Mouse (Mus musculus): ENCODE measurements around the gene Top2b. TPM values are rescaled to one million over a fixed set of nuclear protein-coding genes. Genes with fewer than 3 reads are reported as not detected.

Gene Top2b
- polyA plus RNA-seq, 1 experiment = 14.9 TPM

GRCm38 (mm10) chr14:16365362-16366173 lies 589 bp downstream of the Top2b start:
- Histone ChIP-seq H3K27me3 (ENCODE audit: control insufficient read depth, insufficient read depth, insufficient read length) (no peaks in the 10 kb centered on the region), H3ac (ENCODE audit: control insufficient read depth, insufficient read length) (peak overlapping the region; percentile 73), H3K4me3 (peak overlapping the region; percentile 89), H3K36me3 (ENCODE audit: control insufficient read depth, insufficient read depth) (no peaks in the 10 kb centered on the region), H3K79me2 (ENCODE audit: control insufficient read depth, insufficient read depth) (peaks cover 49% of the 10 kb centered on the region), H3K4me2 (ENCODE audit: low read depth) (peak overlapping the region; percentile 88)
- peak in 1 of 3 experiments; percentile 35 for TF ChIP-seq MYOD1 (IDR thresholded peaks at IDR 0.05; ENCODE audit: control insufficient read depth in 1 of 3, insufficient read length in 2 of 3, low read depth in 2 of 3)
- TF ChIP-seq POLR2A (IDR thresholded peaks at IDR 0.05; ENCODE audit: insufficient read length, low read depth) = peak; percentile 38
- TF ChIP-seq E2F4 (IDR thresholded peaks at IDR 0.05; ENCODE audit: insufficient read depth) = no peak
- TF ChIP-seq USF1 (IDR thresholded peaks at IDR 0.05; ENCODE audit: low read depth) = no peak
- no peak for TF ChIP-seq SRF (IDR thresholded peaks at IDR 0.05; ENCODE audit: control insufficient read depth, insufficient read length, low read depth)
- TF ChIP-seq POLR2AphosphoS2 (IDR thresholded peaks at IDR 0.05; ENCODE audit: insufficient read length, low read depth) = peak; percentile 6
- no peak for TF ChIP-seq TCF3 (IDR thresholded peaks at IDR 0.05; ENCODE audit: insufficient read length, low read depth)

- peak overlapping the region; percentile 73 for H3ac ChIP-seq (ENCODE audit: control insufficient read depth, insufficient read length)
- TF ChIP-seq USF1 (IDR thresholded peaks at IDR 0.05; ENCODE audit: low read depth) (no peak), CEBPB (IDR thresholded peaks at IDR 0.05; ENCODE audit: insufficient read depth, poor library complexity, severe bottlenecking) (no peak), POLR2AphosphoS2 (IDR thresholded peaks at IDR 0.05; ENCODE audit: insufficient read length, low read depth) (no peak), MAX (IDR thresholded peaks at IDR 0.05; ENCODE audit: low read depth) (no peak), SRF (IDR thresholded peaks at IDR 0.05; ENCODE audit: control insufficient read depth, insufficient read length, low read depth) (no peak), TCF3 (IDR thresholded peaks at IDR 0.05; ENCODE audit: insufficient read length, low read depth) (no peak), REST (IDR thresholded peaks at IDR 0.05; ENCODE audit: insufficient read depth, insufficient read length) (no peak), POLR2A (IDR thresholded peaks at IDR 0.05; ENCODE audit: insufficient read length, low read depth) (no peak), MYOG (IDR thresholded peaks at IDR 0.05; ENCODE audit: control insufficient read depth in 1 of 3, insufficient read depth in 1 of 3, insufficient read length in 2 of 3, low read depth in 2 of 3) (no peak), MYOD1 (IDR thresholded peaks at IDR 0.05; ENCODE audit: control insufficient read depth in 1 of 3, insufficient read length in 2 of 3, low read depth in 2 of 3) (no peak), E2F4 (IDR thresholded peaks at IDR 0.05; ENCODE audit: insufficient read depth) (no peak), TCF12 (IDR thresholded peaks at IDR 0.05; ENCODE audit: insufficient read depth, poor library complexity, severe bottlenecking) (no peak)
- no peaks in the 10 kb centered on the region for H3K27me3 ChIP-seq (ENCODE audit: control insufficient read depth, insufficient read depth, insufficient read length)
- H3K4me3 ChIP-seq = peak overlapping the region; percentile 89
- no peaks in the 10 kb centered on the region for H3K36me3 ChIP-seq (ENCODE audit: control insufficient read depth, insufficient read depth)
- H3K79me2 ChIP-seq (ENCODE audit: control insufficient read depth, insufficient read depth) = peaks cover 57% of the 10 kb centered on the region
- peak overlapping the region; percentile 88 for H3K4me2 ChIP-seq (ENCODE audit: low read depth)
Observed at GRCm38 (mm10) chr14:16366174-16366889, 1.4 kb downstream of the Top2b start.

DNA sequence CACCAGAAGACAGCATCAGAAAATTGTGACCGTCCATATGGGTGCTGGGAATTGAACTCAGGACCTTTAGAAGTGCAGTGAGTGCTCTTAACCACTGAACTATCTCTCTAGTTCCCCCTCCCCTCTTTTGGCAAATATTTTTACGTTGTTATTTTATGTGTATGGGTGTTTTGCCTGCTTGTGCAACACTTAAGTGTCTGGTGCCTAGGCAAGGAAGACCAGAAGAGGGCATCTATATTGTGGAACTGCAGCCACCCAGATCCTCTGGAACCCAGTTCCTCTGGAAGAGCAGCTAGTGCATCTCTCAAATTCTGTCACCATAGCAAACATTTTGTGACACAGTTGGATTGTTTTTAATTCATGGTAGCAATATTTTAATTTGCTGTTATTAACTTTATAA lies 2.0 kb downstream of the Top2b start:
- peaks cover 62% of the 10 kb centered on the region for H3K79me2 ChIP-seq (ENCODE audit: control insufficient read depth, insufficient read depth)
- H3K4me2 ChIP-seq (ENCODE audit: low read depth) = peak overlapping the region; percentile 88
- no peak overlapping the region for H3ac ChIP-seq (ENCODE audit: control insufficient read depth, insufficient read length)
- no peaks in the 10 kb centered on the region for H3K36me3 ChIP-seq (ENCODE audit: control insufficient read depth, insufficient read depth)
- H3K27me3 ChIP-seq (ENCODE audit: control insufficient read depth, insufficient read depth, insufficient read length) = no peaks in the 10 kb centered on the region
- TF ChIP-seq E2F4 (IDR thresholded peaks at IDR 0.05; ENCODE audit: insufficient read depth) = no peak
- no peak for TF ChIP-seq SRF (IDR thresholded peaks at IDR 0.05; ENCODE audit: control insufficient read depth, insufficient read length, low read depth)
- TF ChIP-seq USF1 (IDR thresholded peaks at IDR 0.05; ENCODE audit: low read depth) = no peak
- TF ChIP-seq CEBPB (IDR thresholded peaks at IDR 0.05; ENCODE audit: insufficient read depth, poor library complexity, severe bottlenecking) = no peak
- no peak for TF ChIP-seq POLR2AphosphoS2 (IDR thresholded peaks at IDR 0.05; ENCODE audit: insufficient read length, low read depth)
- no peak for TF ChIP-seq REST (IDR thresholded peaks at IDR 0.05; ENCODE audit: insufficient read depth, insufficient read length)
- TF ChIP-seq TCF3 (IDR thresholded peaks at IDR 0.05; ENCODE audit: insufficient read length, low read depth) = no peak
- TF ChIP-seq MYOG (IDR thresholded peaks at IDR 0.05; ENCODE audit: control insufficient read depth in 1 of 3, insufficient read depth in 1 of 3, insufficient read length in 2 of 3, low read depth in 2 of 3) = no peak
- no peak for TF ChIP-seq MAX (IDR thresholded peaks at IDR 0.05; ENCODE audit: low read depth)
- no peak for TF ChIP-seq MYOD1 (IDR thresholded peaks at IDR 0.05; ENCODE audit: control insufficient read depth in 1 of 3, insufficient read length in 2 of 3, low read depth in 2 of 3)
- TF ChIP-seq POLR2A (IDR thresholded peaks at IDR 0.05; ENCODE audit: insufficient read length, low read depth) = no peak
- TF ChIP-seq TCF12 (IDR thresholded peaks at IDR 0.05; ENCODE audit: insufficient read depth, poor library complexity, severe bottlenecking) = no peak
- H3K4me3 ChIP-seq = peak overlapping the region; percentile 89

DNA sequence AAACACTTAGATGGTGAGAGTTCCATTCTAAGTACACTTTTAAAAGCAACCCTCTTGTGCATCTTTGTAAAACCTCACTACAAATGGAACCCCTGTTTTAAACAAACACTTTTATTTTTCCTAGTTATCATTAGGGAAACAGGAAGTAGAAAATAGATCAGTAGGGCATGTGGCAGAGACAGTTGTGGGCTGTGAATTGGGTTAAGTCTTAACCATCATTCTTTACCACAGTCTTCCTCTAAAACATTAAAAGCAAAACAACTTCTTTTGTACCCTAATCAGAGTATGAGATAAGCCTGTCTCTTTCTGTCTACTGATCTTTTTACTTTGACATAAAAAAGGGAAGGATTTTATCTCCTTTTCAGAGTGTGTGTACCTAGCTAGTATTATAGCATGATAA lies 7.8 kb downstream of the Top2b start:
- TF ChIP-seq POLR2A (IDR thresholded peaks at IDR 0.05; ENCODE audit: insufficient read length, low read depth) = no peak
- no peak for TF ChIP-seq TCF12 (IDR thresholded peaks at IDR 0.05; ENCODE audit: insufficient read depth, poor library complexity, severe bottlenecking)
- TF ChIP-seq MAX (IDR thresholded peaks at IDR 0.05; ENCODE audit: low read depth) = no peak
- no peak for TF ChIP-seq TCF3 (IDR thresholded peaks at IDR 0.05; ENCODE audit: insufficient read length, low read depth)
- TF ChIP-seq USF1 (IDR thresholded peaks at IDR 0.05; ENCODE audit: low read depth) = no peak
- TF ChIP-seq POLR2AphosphoS2 (IDR thresholded peaks at IDR 0.05; ENCODE audit: insufficient read length, low read depth) = no peak
- TF ChIP-seq MYOG (IDR thresholded peaks at IDR 0.05; ENCODE audit: control insufficient read depth in 1 of 3, insufficient read depth in 1 of 3, insufficient read length in 2 of 3, low read depth in 2 of 3) = no peak
- no peak for TF ChIP-seq MYOD1 (IDR thresholded peaks at IDR 0.05; ENCODE audit: control insufficient read depth in 1 of 3, insufficient read length in 2 of 3, low read depth in 2 of 3)
- TF ChIP-seq E2F4 (IDR thresholded peaks at IDR 0.05; ENCODE audit: insufficient read depth) = no peak
- no peak for TF ChIP-seq CEBPB (IDR thresholded peaks at IDR 0.05; ENCODE audit: insufficient read depth, poor library complexity, severe bottlenecking)
- no peak for TF ChIP-seq REST (IDR thresholded peaks at IDR 0.05; ENCODE audit: insufficient read depth, insufficient read length)
- TF ChIP-seq SRF (IDR thresholded peaks at IDR 0.05; ENCODE audit: control insufficient read depth, insufficient read length, low read depth) = no peak
- Histone ChIP-seq H3K4me3 (no peak overlapping the region), H3K4me2 (ENCODE audit: low read depth) (no peak overlapping the region), H3K36me3 (ENCODE audit: control insufficient read depth, insufficient read depth) (no peaks in the 10 kb centered on the region), H3K27me3 (ENCODE audit: control insufficient read depth, insufficient read depth, insufficient read length) (no peaks in the 10 kb centered on the region), H3ac (ENCODE audit: control insufficient read depth, insufficient read length) (no peak overlapping the region), H3K79me2 (ENCODE audit: control insufficient read depth, insufficient read depth) (peaks cover 94% of the 10 kb centered on the region)

Data from myocyte (in vitro differentiated cells).